Mouse (Mus musculus): Measurements from ENCODE around the gene Prkag3. TPM values are rescaled to one million over a fixed set of nuclear protein-coding genes. Genes with fewer than 3 reads are reported as not detected.

Gene Prkag3
- not detected in 2 replicates for polyA plus RNA-seq (2014; fragmentation: Nextera tagmentation; extraction: Ambion mirVana)

DNA sequence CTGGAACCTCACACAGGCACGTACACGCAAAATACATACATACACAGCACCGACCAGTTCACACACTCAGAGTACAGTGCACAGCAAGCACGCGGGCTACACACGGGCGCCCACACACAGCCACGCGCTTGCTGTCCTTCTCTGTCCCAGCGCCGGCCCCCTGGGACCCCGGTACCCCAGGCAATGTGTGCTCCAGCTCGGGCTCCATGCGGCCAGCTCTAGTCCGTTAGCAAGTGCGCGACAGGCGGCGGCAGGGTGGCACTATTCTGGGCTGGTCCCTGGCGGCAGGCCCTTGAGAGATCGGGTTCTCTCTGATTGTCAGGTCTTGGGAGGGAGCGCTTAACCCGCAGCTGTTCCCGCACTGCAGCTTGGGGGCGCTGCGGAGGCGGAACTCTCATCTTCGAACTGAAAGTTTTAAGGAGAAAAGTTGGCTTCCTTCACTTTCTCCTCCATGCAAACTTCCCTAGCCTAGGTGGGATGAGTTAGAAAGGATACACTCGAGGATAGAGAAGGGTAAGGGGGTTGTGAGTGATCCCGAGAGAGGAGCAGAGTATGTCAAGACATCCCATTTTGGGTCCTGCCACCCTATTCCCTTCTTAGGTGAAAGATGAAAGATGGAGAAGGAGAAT lies at the start of gene Prkag3:
Prkag3 (minus strand) TSS at position 579 of the 629 bp plus-strand sequence.
- H3K4me2 ChIP-seq (ENCODE audit: low read depth, severe bottlenecking): peak within 1 kb of the TSS; percentile 44
- H3K27me3 ChIP-seq (ENCODE audit: control insufficient read depth, insufficient read depth, low read length): 0 out of 2 replicates have a peak, but pooled peaks cover 12% of the 10 kb centered on the region
- H3K4me1 ChIP-seq (ENCODE audit: control insufficient read depth, insufficient read depth, low read length): no peaks in the 10 kb centered on the region
- DNase-seq (ENCODE audit: low spot score): peak; percentile 74
- ATAC-seq (ENCODE audit: insufficient number of reproducible peaks, low FRiP score, low TSS enrichment, low read depth): no peak
- H3K9ac ChIP-seq (ENCODE audit: low read length): no peak within 1 kb of the TSS; the same call in 1 of the 2 replicates
- no peaks in the 10 kb centered on the region for H3K9me3 ChIP-seq (ENCODE audit: control insufficient read depth, low read length)
- no peak within 1 kb of the TSS for H3K27ac ChIP-seq (replicated peaks; ENCODE audit: low read depth, low read length)
- peak within 1 kb of the TSS; percentile 12; the same call in 1 of the 2 replicates for H3K4me3 ChIP-seq (ENCODE audit: low read depth, low read length)
- 9% methylated on average over 30 of the region's 30 CpGs for WGBS
- H3K36me3 ChIP-seq (ENCODE audit: control insufficient read depth, insufficient read depth, low read length): no peaks in the 10 kb centered on the region

DNA sequence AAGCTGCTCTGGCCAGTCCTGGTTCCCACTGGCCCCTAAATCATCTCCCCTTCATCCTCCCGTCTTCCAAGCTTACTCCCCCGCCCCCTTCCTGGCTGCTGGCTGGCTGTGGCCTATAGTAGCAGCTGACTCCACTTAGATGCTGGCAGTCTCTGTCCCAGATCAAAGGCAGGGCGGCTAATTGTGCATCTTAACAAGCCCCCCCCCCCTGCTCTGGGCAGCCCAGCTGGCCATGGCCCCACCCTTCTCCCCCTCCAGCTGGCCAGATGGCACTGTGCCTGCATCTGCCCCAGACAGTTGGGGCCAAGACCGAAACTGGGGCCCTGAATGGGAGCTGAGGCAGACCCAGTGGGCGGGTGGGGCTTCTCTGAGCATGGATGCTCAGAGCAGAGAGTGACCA lies 48.4 kb upstream of the Prkag3 start:
- peaks cover 24% of the 10 kb centered on the region for H3K4me1 ChIP-seq (ENCODE audit: control insufficient read depth, insufficient read depth, low read length)

GRCm38 (mm10) chr1:74795145-74795529 lies 46.1 kb upstream of the Prkag3 start:
- Histone ChIP-seq H3K9ac (ENCODE audit: low read length) (no peak overlapping the region), H3K36me3 (ENCODE audit: control insufficient read depth, insufficient read depth, low read length) (no peaks in the 10 kb centered on the region), H3K27me3 (ENCODE audit: control insufficient read depth, insufficient read depth, low read length) (peaks cover 82% of the 10 kb centered on the region), H3K4me3 (ENCODE audit: low read depth, low read length) (no peak overlapping the region), H3K27ac (replicated peaks; ENCODE audit: low read depth, low read length) (no peak overlapping the region), H3K4me2 (ENCODE audit: low read depth, severe bottlenecking) (no peak overlapping the region), H3K9me3 (ENCODE audit: control insufficient read depth, low read length) (no peaks in the 10 kb centered on the region), H3K4me1 (ENCODE audit: control insufficient read depth, insufficient read depth, low read length) (peaks cover 30% of the 10 kb centered on the region)
- WGBS: 6% methylated on average over 11 of the region's 11 CpGs
- ATAC-seq (ENCODE audit: insufficient number of reproducible peaks, low FRiP score, low TSS enrichment, low read depth): no peak
- peak; percentile 40 for DNase-seq (ENCODE audit: low spot score)

More for the DNA sequence above, 48.4 kb upstream of the Prkag3 start:
- ATAC-seq (ENCODE audit: insufficient number of reproducible peaks, low FRiP score, low TSS enrichment, low read depth): peak; percentile 15; the same call in 1 of the 2 replicates
- Histone ChIP-seq H3K9me3 (ENCODE audit: control insufficient read depth, low read length) (no peaks in the 10 kb centered on the region), H3K4me2 (ENCODE audit: low read depth, severe bottlenecking) (no peak overlapping the region), H3K27me3 (ENCODE audit: control insufficient read depth, insufficient read depth, low read length) (peaks cover 81% of the 10 kb centered on the region), H3K36me3 (ENCODE audit: control insufficient read depth, insufficient read depth, low read length) (no peaks in the 10 kb centered on the region), H3K9ac (ENCODE audit: low read length) (no peak overlapping the region), H3K27ac (replicated peaks; ENCODE audit: low read depth, low read length) (no peak overlapping the region), H3K4me3 (ENCODE audit: low read depth, low read length) (no peak overlapping the region)
- DNase-seq (ENCODE audit: low spot score): peak; percentile 73
- WGBS: 7% methylated on average over 5 of the region's 5 CpGs

- H3K9ac ChIP-seq (ENCODE audit: low read length): no peak overlapping the region
- H3K4me2 ChIP-seq (ENCODE audit: low read depth, severe bottlenecking): peak overlapping the region; percentile 37
- ATAC-seq (ENCODE audit: insufficient number of reproducible peaks, low FRiP score, low TSS enrichment, low read depth): no peak
- no peak overlapping the region for H3K27ac ChIP-seq (replicated peaks; ENCODE audit: low read depth, low read length)
- H3K9me3 ChIP-seq (ENCODE audit: control insufficient read depth, low read length): no peaks in the 10 kb centered on the region
- peaks cover 33% of the 10 kb centered on the region for H3K4me1 ChIP-seq (ENCODE audit: control insufficient read depth, insufficient read depth, low read length)
- peak overlapping the region; percentile 14 for H3K4me3 ChIP-seq (ENCODE audit: low read depth, low read length)
- 2% methylated on average over 37 of the region's 38 CpGs for WGBS
- no peaks in the 10 kb centered on the region for H3K36me3 ChIP-seq (ENCODE audit: control insufficient read depth, insufficient read depth, low read length)
- H3K27me3 ChIP-seq (ENCODE audit: control insufficient read depth, insufficient read depth, low read length): peaks cover 82% of the 10 kb centered on the region
- DNase-seq (ENCODE audit: low spot score): peak; percentile 68
Measured at GRCm38 (mm10) chr1:74794487-74795144, 45.6 kb upstream of the Prkag3 start.

GRCm38 (mm10) chr1:74792831-74793660 lies 44.0 kb upstream of the Prkag3 start:
- Histone ChIP-seq H3K4me1 (ENCODE audit: control insufficient read depth, insufficient read depth, low read length) (peaks cover 40% of the 10 kb centered on the region), H3K4me2 (ENCODE audit: low read depth, severe bottlenecking) (no peak overlapping the region), H3K27ac (replicated peaks; ENCODE audit: low read depth, low read length) (no peak overlapping the region), H3K9me3 (ENCODE audit: control insufficient read depth, low read length) (no peaks in the 10 kb centered on the region), H3K36me3 (ENCODE audit: control insufficient read depth, insufficient read depth, low read length) (no peaks in the 10 kb centered on the region), H3K4me3 (ENCODE audit: low read depth, low read length) (no peak overlapping the region), H3K9ac (ENCODE audit: low read length) (no peak overlapping the region), H3K27me3 (ENCODE audit: control insufficient read depth, insufficient read depth, low read length) (peaks cover 79% of the 10 kb centered on the region)
- ATAC-seq (ENCODE audit: insufficient number of reproducible peaks, low FRiP score, low TSS enrichment, low read depth): no peak
- DNase-seq (ENCODE audit: low spot score): peak; percentile 28
- 9% methylated on average over 19 of the region's 19 CpGs for WGBS

DNA sequence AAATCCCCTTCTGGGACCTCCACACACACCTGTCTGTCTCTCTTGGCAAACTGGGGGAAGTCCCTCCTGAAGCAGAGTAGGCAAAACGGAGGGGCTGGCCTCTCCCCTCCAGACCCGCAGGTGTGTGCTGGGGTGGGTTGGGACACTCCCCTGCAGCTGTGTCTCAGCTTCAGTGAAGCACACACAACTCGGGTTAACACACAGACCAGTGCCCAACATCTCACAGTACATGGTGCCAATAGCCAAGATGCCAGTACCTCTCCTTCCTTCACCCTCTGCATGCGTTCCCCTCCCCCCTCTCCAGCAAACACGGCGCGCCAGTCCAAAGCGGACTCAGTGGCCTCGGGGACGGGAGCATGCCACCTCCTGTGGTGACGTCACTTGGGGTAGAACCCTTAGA lies 42.2 kb upstream of the Prkag3 start, which contains the start of gene Wnt10a:
Wnt10a (plus strand) TSS at position 268 of the 400 bp plus-strand sequence.
- Histone ChIP-seq H3K4me2 (ENCODE audit: low read depth, severe bottlenecking) (peak within 1 kb of the TSS; percentile 34), H3K4me3 (ENCODE audit: low read depth, low read length) (peak within 1 kb of the TSS; percentile 21), H3K9me3 (ENCODE audit: control insufficient read depth, low read length) (no peaks in the 10 kb centered on the region), H3K4me1 (ENCODE audit: control insufficient read depth, insufficient read depth, low read length) (peaks cover 37% of the 10 kb centered on the region), H3K36me3 (ENCODE audit: control insufficient read depth, insufficient read depth, low read length) (no peaks in the 10 kb centered on the region), H3K9ac (ENCODE audit: low read length) (0 out of 2 replicates have a peak within 1 kb of the TSS, but pooled peaks have one; percentile 5), H3K27me3 (ENCODE audit: control insufficient read depth, insufficient read depth, low read length) (peaks cover 82% of the 10 kb centered on the region), H3K27ac (replicated peaks; ENCODE audit: low read depth, low read length) (no peak within 1 kb of the TSS)
- ATAC-seq (ENCODE audit: insufficient number of reproducible peaks, low FRiP score, low TSS enrichment, low read depth) (no peak), DNase-seq (ENCODE audit: low spot score) (peak; percentile 25)
- WGBS: 4% methylated on average over 11 of the region's 11 CpGs

DNA sequence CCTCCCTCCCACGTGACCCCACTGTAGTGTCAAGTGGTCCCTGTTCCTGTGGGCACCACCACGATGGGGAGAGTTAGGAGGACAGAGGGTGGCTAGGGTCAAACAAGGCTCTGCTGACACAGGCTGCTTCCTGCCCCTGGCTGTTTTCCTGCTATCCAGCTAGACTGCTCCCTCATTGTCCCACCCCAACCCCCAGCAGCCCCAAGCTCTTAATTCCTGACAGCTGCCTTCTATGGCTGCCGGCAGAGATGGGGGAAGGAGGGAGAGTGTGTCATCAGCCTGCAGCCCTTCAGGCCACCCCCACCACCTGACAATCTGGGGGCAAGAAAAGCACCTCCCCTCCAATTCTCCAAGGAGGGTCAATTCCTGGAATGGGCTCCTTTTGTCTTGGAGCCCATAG lies 41.1 kb upstream of the Prkag3 start:
- Histone ChIP-seq H3K4me1 (ENCODE audit: control insufficient read depth, insufficient read depth, low read length) (peaks cover 35% of the 10 kb centered on the region), H3K9ac (ENCODE audit: low read length) (no peak overlapping the region), H3K4me2 (ENCODE audit: low read depth, severe bottlenecking) (no peak overlapping the region), H3K36me3 (ENCODE audit: control insufficient read depth, insufficient read depth, low read length) (no peaks in the 10 kb centered on the region), H3K27ac (replicated peaks; ENCODE audit: low read depth, low read length) (no peak overlapping the region), H3K27me3 (ENCODE audit: control insufficient read depth, insufficient read depth, low read length) (peaks cover 79% of the 10 kb centered on the region), H3K9me3 (ENCODE audit: control insufficient read depth, low read length) (no peaks in the 10 kb centered on the region), H3K4me3 (ENCODE audit: low read depth, low read length) (no peak overlapping the region)
- DNase-seq (ENCODE audit: low spot score) (peak; percentile 19), ATAC-seq (ENCODE audit: insufficient number of reproducible peaks, low FRiP score, low TSS enrichment, low read depth) (no peak)
- 7% methylated on average over 3 of the region's 3 CpGs for WGBS

- WGBS: 16% methylated on average over 6 of the region's 6 CpGs
- ATAC-seq (ENCODE audit: insufficient number of reproducible peaks, low FRiP score, low TSS enrichment, low read depth) (no peak), DNase-seq (ENCODE audit: low spot score) (peak; percentile 23)
Measured at GRCm38 (mm10) chr1:74788603-74789176, 39.7 kb upstream of the Prkag3 start.

More at GRCm38 (mm10) chr1:74788603-74789176, 39.7 kb upstream of the Prkag3 start:
- H3K9ac ChIP-seq (ENCODE audit: low read length): no peak overlapping the region
- no peak overlapping the region for H3K4me3 ChIP-seq (ENCODE audit: low read depth, low read length)
- H3K27me3 ChIP-seq (ENCODE audit: control insufficient read depth, insufficient read depth, low read length): peaks cover 79% of the 10 kb centered on the region
- no peak overlapping the region for H3K27ac ChIP-seq (replicated peaks; ENCODE audit: low read depth, low read length)
- H3K36me3 ChIP-seq (ENCODE audit: control insufficient read depth, insufficient read depth, low read length): no peaks in the 10 kb centered on the region
- H3K4me2 ChIP-seq (ENCODE audit: low read depth, severe bottlenecking): no peak overlapping the region
- H3K9me3 ChIP-seq (ENCODE audit: control insufficient read depth, low read length): no peaks in the 10 kb centered on the region
- H3K4me1 ChIP-seq (ENCODE audit: control insufficient read depth, insufficient read depth, low read length): peaks cover 27% of the 10 kb centered on the region

Data from limb, embryonic 11.5 days (tissue).